Mouse (Mus musculus): ENCODE measurements around the gene Capn2.
A peak's percentile ranks its signal among the peaks of the same experiment; 100 is the strongest.

Gene Capn2

GRCm38 (mm10) chr1:182460291-182461244 lies 56.8 kb downstream of the Capn2 start:
- DNase-seq (ENCODE audit: low spot score), result no peak

- DNase-seq (ENCODE audit: low spot score), result no peak
Observed at GRCm38 (mm10) chr1:182459436-182459835, 58.0 kb downstream of the Capn2 start.

- no peak for DNase-seq (ENCODE audit: low spot score)
Observed at GRCm38 (mm10) chr1:182458556-182458955, 58.9 kb downstream of the Capn2 start.

GRCm38 (mm10) chr1:182455080-182455479 lies 62.3 kb downstream of the Capn2 start:
- DNase-seq (ENCODE audit: low spot score), result no peak

GRCm38 (mm10) chr1:182452473-182452872 lies 64.9 kb downstream of the Capn2 start:
- no peak for DNase-seq (ENCODE audit: low spot score)

GRCm38 (mm10) chr1:182448276-182449035 lies 69.0 kb downstream of the Capn2 start:
- no peak for DNase-seq (ENCODE audit: low spot score)

- DNase-seq (ENCODE audit: low spot score), result no peak
Observed at GRCm38 (mm10) chr1:182444116-182444515, 73.3 kb downstream of the Capn2 start.

GRCm38 (mm10) chr1:182441791-182442473 lies 75.5 kb downstream of the Capn2 start:
- DNase-seq (ENCODE audit: low spot score), result no peak

GRCm38 (mm10) chr1:182439546-182440222 lies 77.7 kb downstream of the Capn2 start:
- DNase-seq (ENCODE audit: low spot score), result peak; percentile 57

- DNase-seq (ENCODE audit: low spot score), result no peak
Observed at GRCm38 (mm10) chr1:182436746-182437145, 80.7 kb downstream of the Capn2 start.

- DNase-seq (ENCODE audit: low spot score), result no peak
Observed at GRCm38 (mm10) chr1:182432059-182432458, 85.3 kb downstream of the Capn2 start.

GRCm38 (mm10) chr1:182430676-182431075 lies 86.7 kb downstream of the Capn2 start:
- DNase-seq (ENCODE audit: low spot score), result no peak

- DNase-seq (ENCODE audit: low spot score), result no peak
Observed at GRCm38 (mm10) chr1:182429826-182430225, 87.6 kb downstream of the Capn2 start.

- DNase-seq (ENCODE audit: low spot score), result no peak
Observed at GRCm38 (mm10) chr1:182427426-182427825, 90.0 kb downstream of the Capn2 start.

GRCm38 (mm10) chr1:182426444-182426843 lies 91.0 kb downstream of the Capn2 start:
- DNase-seq (ENCODE audit: low spot score), result no peak

- DNase-seq (ENCODE audit: low spot score), result no peak
Observed at GRCm38 (mm10) chr1:182425176-182425575, 92.2 kb downstream of the Capn2 start.

GRCm38 (mm10) chr1:182424274-182424673 lies 93.1 kb downstream of the Capn2 start:
- no peak for DNase-seq (ENCODE audit: low spot score)

GRCm38 (mm10) chr1:182419481-182419880 lies 97.9 kb downstream of the Capn2 start:
- no peak for DNase-seq (ENCODE audit: low spot score)

Measured in layer of hippocampus, adult 11-12 months (tissue).